Mouse (Mus musculus) G1E (cell line): ENCODE data around the gene Phlda3. TPM values are rescaled to one million over a fixed set of nuclear protein-coding genes. Genes with fewer than 3 reads are reported as not detected.
A peak's percentile ranks its signal among the peaks of the same experiment; 100 is the strongest.

Experiments used
- ATAC-seq: 2 replicates; pipeline ENCODE4 v1.8.0; 2016; ENCODE audit warnings: mild to moderate bottlenecking; ENCODE audit not compliant: insufficient number of reproducible peaks, poor library complexity, low FRiP score, severe bottlenecking; ENCODE audit errors: extremely low read depth
- DNase-seq: peaks from one replicate; pipeline ENCODE4 v3.0.0; 2012; ENCODE audit warnings: low spot score
- H3K27me3 ChIP-seq: 2 replicates; pipeline ENCODE4 v1.6.1; 2012; ENCODE audit warnings: mild to moderate bottlenecking, low read length, inconsistent platforms; ENCODE audit not compliant: insufficient read depth
- H3K36me3 ChIP-seq: replicated peaks from 2 replicates; pipeline ENCODE3; 2012; ENCODE audit warnings: mild to moderate bottlenecking, inconsistent platforms
- H3K4me1 ChIP-seq: 2 replicates; pipeline ENCODE4 v1.6.1; 2012; ENCODE audit warnings: low read depth, low read length, inconsistent platforms, mixed read lengths; ENCODE audit not compliant: insufficient read depth
- H3K4me3 ChIP-seq: 2 replicates; pipeline ENCODE4 v1.5.1; 2012; ENCODE audit warnings: low read depth, mild to moderate bottlenecking, inconsistent platforms, low read length, moderate library complexity, mixed read lengths
- H3K9me3 ChIP-seq: replicated peaks from 2 replicates; pipeline ENCODE4 v1.6.1; 2012; ENCODE audit warnings: inconsistent platforms
- CTCF ChIP-seq: IDR thresholded peaks from 2 replicates; pipeline ENCODE4 v1.5.1; 2012; ENCODE audit warnings: low read depth, low read length, inconsistent platforms, mixed read lengths
- GATA1 ChIP-seq: IDR thresholded peaks from 2 replicates; pipeline ENCODE4 v1.6.1; 2012; ENCODE audit warnings: borderline replicate concordance, low read length, inconsistent platforms, mixed read lengths
- GATA2 ChIP-seq: IDR thresholded peaks from 2 replicates; pipeline ENCODE4 v1.6.1; 2012; ENCODE audit warnings: low read depth, low read length, inconsistent platforms, borderline replicate concordance
- POLR2AphosphoS5 ChIP-seq: IDR thresholded peaks from 2 replicates; pipeline ENCODE4 v1.6.1; 2012; ENCODE audit warnings: low read depth, low read length, inconsistent platforms; ENCODE audit not compliant: insufficient replicate concordance
- TAL1 ChIP-seq: conservative IDR thresholded peaks from 2 replicates; pipeline ENCODE4 v1.6.1; 2012; ENCODE audit warnings: low read depth, low read length, inconsistent platforms, mixed read lengths
- polyA plus RNA-seq: library from polyadenylated mRNA; stranded (reverse); fragments of >175 nt; gene quantifications from 2 replicates; pipeline ENCODE4 v1.2.3, GENCODE M21; 2012
- total RNA-seq, 2 experiments: library from RNA; stranded (forward) in 1 of 2; stranded (reverse) in 1 of 2; fragments of 200-1000 nt in 1 of 2; fragments of >200 nt in 1 of 2; fragmentation: Nextera tagmentation in 1 of 2; gene quantifications; 2 replicates each; pipeline ENCODE4 v1.2.3; 2014 to 2017

Gene Phlda3
- total and polyA plus RNA-seq, 3 experiments = 0.98 to 5.2 TPM; not detected in 1

- no peak for DNase-seq
- TF ChIP-seq GATA1 = no peak
- TF ChIP-seq CTCF = no peak
- no peak for TF ChIP-seq POLR2AphosphoS5
- no peak for TF ChIP-seq GATA2
- no peak for ATAC-seq
- Histone ChIP-seq H3K36me3 (no peaks in the 10 kb centered on the region), H3K27me3 (peaks cover 34% of the 10 kb centered on the region), H3K4me3 (no peak overlapping the region), H3K4me1 (peaks cover 18% of the 10 kb centered on the region), H3K9me3 (no peaks in the 10 kb centered on the region)
Observed at GRCm38 (mm10) chr1:135777046-135777445, 11.1 kb downstream of the Phlda3 start.

- H3K4me1 ChIP-seq = peaks cover 18% of the 10 kb centered on the region
- H3K4me3 ChIP-seq = no peak within 1 kb of the TSS; the same call in 1 of the 2 replicates
- H3K27me3 ChIP-seq = peaks cover 38% of the 10 kb centered on the region
- ATAC-seq = no peak
- H3K36me3 ChIP-seq = no peaks in the 10 kb centered on the region
- no peaks in the 10 kb centered on the region for H3K9me3 ChIP-seq
- TF ChIP-seq GATA1 = no peak
- no peak for TF ChIP-seq TAL1
- TF ChIP-seq GATA2 = no peak
- no peak for DNase-seq
Observed at GRCm38 (mm10) chr1:135778780-135779535, 13.0 kb downstream of the Phlda3 start, which contains the start of gene Tnni1. Gene Tnni1, plus strand, starts transcription at chr1:135779434.

DNA sequence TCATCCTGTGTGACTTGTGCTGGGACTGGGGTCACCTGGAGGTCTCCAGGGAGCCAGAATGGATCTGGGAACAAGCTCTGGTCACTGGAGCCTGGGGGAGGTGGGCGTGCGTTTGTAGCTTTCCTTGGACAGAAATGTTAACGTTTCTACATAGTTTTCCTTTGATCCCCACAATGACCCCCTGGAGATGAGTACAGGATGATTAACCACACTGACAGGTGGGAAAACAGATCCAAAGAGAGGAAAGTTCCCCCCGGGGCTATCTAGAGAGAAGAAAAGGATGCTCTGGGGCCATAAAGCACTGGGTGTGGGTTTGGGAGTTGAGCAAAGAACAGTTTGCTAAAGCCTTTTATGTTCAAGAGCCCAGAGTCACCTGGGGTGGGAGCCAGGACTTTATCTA lies 14.7 kb downstream of the Phlda3 start:
- Histone ChIP-seq H3K4me3 (no peak overlapping the region), H3K9me3 (no peaks in the 10 kb centered on the region), H3K27me3 (peaks cover 29% of the 10 kb centered on the region), H3K4me1 (peaks cover 18% of the 10 kb centered on the region), H3K36me3 (no peaks in the 10 kb centered on the region)
- TF ChIP-seq GATA1 (no peak), CTCF (no peak), TAL1 (no peak), GATA2 (no peak), POLR2AphosphoS5 (no peak)
- DNase-seq (no peak), ATAC-seq (no peak)

GRCm38 (mm10) chr1:135781220-135781619 lies 15.3 kb downstream of the Phlda3 start:
- H3K4me3 ChIP-seq = no peak overlapping the region
- no peaks in the 10 kb centered on the region for H3K36me3 ChIP-seq
- peaks cover 18% of the 10 kb centered on the region for H3K4me1 ChIP-seq
- peaks cover 29% of the 10 kb centered on the region for H3K27me3 ChIP-seq
- DNase-seq (peak; percentile 60), ATAC-seq (no peak; the same call in 1 of the 2 replicates)
- H3K9me3 ChIP-seq = no peaks in the 10 kb centered on the region
- no peak for TF ChIP-seq TAL1
- no peak for TF ChIP-seq GATA1
- peak; percentile 85 for TF ChIP-seq CTCF

GRCm38 (mm10) chr1:135782816-135783215 lies 16.9 kb downstream of the Phlda3 start:
- no peak for DNase-seq
- Histone ChIP-seq H3K4me3 (no peak overlapping the region), H3K27me3 (peaks cover 22% of the 10 kb centered on the region), H3K4me1 (peaks cover 18% of the 10 kb centered on the region), H3K36me3 (no peaks in the 10 kb centered on the region), H3K9me3 (no peaks in the 10 kb centered on the region)
- no peak for ATAC-seq
- no peak for TF ChIP-seq GATA1
- TF ChIP-seq POLR2AphosphoS5 = no peak
- no peak for TF ChIP-seq TAL1
- TF ChIP-seq CTCF = no peak
- TF ChIP-seq GATA2 = no peak

DNA sequence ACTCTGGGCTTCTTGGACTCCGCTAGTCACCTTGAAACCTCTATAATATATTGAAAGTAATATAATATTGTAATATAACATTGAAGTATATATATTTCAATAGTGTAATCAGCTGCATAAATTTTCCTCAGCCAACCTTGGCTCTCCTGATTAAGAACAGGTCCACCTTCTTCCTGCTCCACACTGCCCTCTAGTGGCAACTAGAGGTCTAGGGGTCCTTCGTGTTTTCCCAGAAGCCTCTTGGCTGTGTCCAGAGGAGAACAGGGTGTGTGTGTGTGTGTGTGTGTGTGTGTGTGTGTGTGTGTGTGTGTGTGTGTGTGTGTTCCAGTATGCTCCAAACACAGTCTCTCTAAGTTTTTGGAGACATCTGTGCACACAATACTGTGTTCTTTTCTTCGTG lies 21.9 kb downstream of the Phlda3 start:
- H3K27me3 ChIP-seq = peaks cover 22% of the 10 kb centered on the region
- no peaks in the 10 kb centered on the region for H3K4me1 ChIP-seq
- peak; percentile 59 for DNase-seq
- no peaks in the 10 kb centered on the region for H3K36me3 ChIP-seq
- no peak for TF ChIP-seq POLR2AphosphoS5
- TF ChIP-seq TAL1 = no peak
- TF ChIP-seq CTCF = peak; percentile 59
- no peak overlapping the region for H3K4me3 ChIP-seq
- no peaks in the 10 kb centered on the region for H3K9me3 ChIP-seq
- no peak for ATAC-seq

GRCm38 (mm10) chr1:135788708-135789107 lies 22.8 kb downstream of the Phlda3 start:
- Histone ChIP-seq H3K4me3 (no peak overlapping the region), H3K4me1 (no peaks in the 10 kb centered on the region), H3K27me3 (peaks cover 22% of the 10 kb centered on the region), H3K9me3 (no peaks in the 10 kb centered on the region), H3K36me3 (no peaks in the 10 kb centered on the region)
- ATAC-seq (no peak), DNase-seq (no peak)
- TF ChIP-seq CTCF (no peak), GATA2 (no peak), GATA1 (no peak), TAL1 (no peak), POLR2AphosphoS5 (no peak)
